Mouse (Mus musculus): ENCODE data around the gene Ntm. TPM values are rescaled to one million over a fixed set of nuclear protein-coding genes. Genes with fewer than 3 reads are reported as not detected.

Ntm gene
- total RNA-seq, 2 experiments from 2014 or later, result not detected

GRCm38 (mm10) chr9:29663286-29663685 lies 299.7 kb downstream of the Ntm start:
- ATAC-seq (ENCODE audit: poor library complexity, severe bottlenecking), result no peak

GRCm38 (mm10) chr9:29661468-29662145 lies 301.3 kb downstream of the Ntm start:
- peak; percentile 57; the same call in 1 of the 2 replicates for ATAC-seq (ENCODE audit: poor library complexity, severe bottlenecking)

- ATAC-seq (ENCODE audit: poor library complexity, severe bottlenecking), result no peak
These were observed 302.8 kb downstream of the Ntm start for GRCm38 (mm10) chr9:29660059-29660613.

GRCm38 (mm10) chr9:29657761-29658465 lies 305.0 kb downstream of the Ntm start:
- ATAC-seq (ENCODE audit: poor library complexity, severe bottlenecking), result no peak

GRCm38 (mm10) chr9:29654885-29655284 lies 308.1 kb downstream of the Ntm start:
- ATAC-seq (ENCODE audit: poor library complexity, severe bottlenecking), result no peak

GRCm38 (mm10) chr9:29653678-29654235 lies 309.2 kb downstream of the Ntm start:
- ATAC-seq (ENCODE audit: poor library complexity, severe bottlenecking), result no peak

- ATAC-seq (ENCODE audit: poor library complexity, severe bottlenecking), result no peak
These were observed 310.1 kb downstream of the Ntm start for GRCm38 (mm10) chr9:29652854-29653253.

- ATAC-seq (ENCODE audit: poor library complexity, severe bottlenecking), result no peak
These were observed 311.1 kb downstream of the Ntm start for GRCm38 (mm10) chr9:29651856-29652255.

GRCm38 (mm10) chr9:29651226-29651625 lies 311.7 kb downstream of the Ntm start:
- no peak for ATAC-seq (ENCODE audit: poor library complexity, severe bottlenecking)

GRCm38 (mm10) chr9:29650679-29651078 lies 312.3 kb downstream of the Ntm start:
- peak; percentile 53 for ATAC-seq (ENCODE audit: poor library complexity, severe bottlenecking)

- no peak for ATAC-seq (ENCODE audit: poor library complexity, severe bottlenecking)
These were observed 312.7 kb downstream of the Ntm start for GRCm38 (mm10) chr9:29650266-29650665.

GRCm38 (mm10) chr9:29648256-29648655 lies 314.7 kb downstream of the Ntm start:
- no peak for ATAC-seq (ENCODE audit: poor library complexity, severe bottlenecking)

GRCm38 (mm10) chr9:29647764-29648163 lies 315.2 kb downstream of the Ntm start:
- ATAC-seq (ENCODE audit: poor library complexity, severe bottlenecking), result peak; percentile 61

GRCm38 (mm10) chr9:29645796-29646400 lies 317.0 kb downstream of the Ntm start:
- ATAC-seq (ENCODE audit: poor library complexity, severe bottlenecking), result no peak

GRCm38 (mm10) chr9:29642997-29643657 lies 319.8 kb downstream of the Ntm start:
- peak; percentile 81 for ATAC-seq (ENCODE audit: poor library complexity, severe bottlenecking)

GRCm38 (mm10) chr9:29637335-29637734 lies 325.6 kb downstream of the Ntm start:
- no peak for ATAC-seq (ENCODE audit: poor library complexity, severe bottlenecking)

GRCm38 (mm10) chr9:29617181-29617580 lies 345.8 kb downstream of the Ntm start:
- no peak for ATAC-seq (ENCODE audit: poor library complexity, severe bottlenecking)

GRCm38 (mm10) chr9:29612020-29612612 lies 350.8 kb downstream of the Ntm start:
- ATAC-seq (ENCODE audit: poor library complexity, severe bottlenecking), result no peak

- ATAC-seq (ENCODE audit: poor library complexity, severe bottlenecking), result no peak
These were observed 352.1 kb downstream of the Ntm start for GRCm38 (mm10) chr9:29610867-29611266.

- no peak for ATAC-seq (ENCODE audit: poor library complexity, severe bottlenecking)
These were observed 365.3 kb downstream of the Ntm start for GRCm38 (mm10) chr9:29597665-29598064.

All from megakaryocyte, adult 5-6 weeks (primary cell).